Mouse (Mus musculus) granulocyte monocyte progenitor cell, adult 5-6 weeks (primary cell): ENCODE results near the gene Vps36. TPM values are rescaled to one million over a fixed set of nuclear protein-coding genes. Genes with fewer than 3 reads are reported as not detected.

Source experiments
- total RNA-seq, 2 experiments: library from RNA; stranded (forward) in 1 of 2; stranded (reverse) in 1 of 2; fragments of 200-712, 200-1000 nt in 1 of 2; fragments of >200 nt in 1 of 2; fragmentation: Nextera tagmentation in 1 of 2; gene quantifications; 2 replicates each; pipeline ENCODE4 v1.2.3; 2014 to 2017

Gene Vps36
- total RNA-seq, 2 experiments from 2014 or later = 30.2 to 50.3 TPM

Other genes starting within 250 kb of the Vps36 start
- not detected in 2 replicates for gene Defb13, start 246.0 kb upstream of the Vps36 start, total RNA-seq (2014; fragmentation: Nextera tagmentation)
- not detected in 2 replicates for gene Defb13, start 246.0 kb upstream of the Vps36 start, total RNA-seq (2017)
- not detected in 2 replicates for gene Fam90a1a, start 234.1 kb upstream of the Vps36 start, total RNA-seq (2014; fragmentation: Nextera tagmentation)
- gene Fam90a1a, start 234.1 kb upstream of the Vps36 start, total RNA-seq (2017) = not detected in 2 replicates
- not detected in 2 replicates for gene Ccdc70, start 223.0 kb upstream of the Vps36 start, total RNA-seq (2014; fragmentation: Nextera tagmentation)
- gene Ccdc70, start 223.0 kb upstream of the Vps36 start, total RNA-seq (2017) = not detected in 2 replicates
- gene Atp7b, start 132.5 kb upstream of the Vps36 start, total RNA-seq (2014; fragmentation: Nextera tagmentation) = 0.32 and 0.53 TPM in 2 replicates
- gene Atp7b, start 132.5 kb upstream of the Vps36 start, total RNA-seq (2017) = 0.22 and 0.31 TPM in 2 replicates
- 9.6 and 11.4 TPM in 2 replicates for gene Alg11, start 132.1 kb upstream of the Vps36 start, total RNA-seq (2014; fragmentation: Nextera tagmentation)
- gene Alg11, start 132.1 kb upstream of the Vps36 start, total RNA-seq (2017) = 13.5 and 19.4 TPM in 2 replicates
- not detected in 2 replicates for gene Nek5, start 67.8 kb upstream of the Vps36 start, total RNA-seq (2014; fragmentation: Nextera tagmentation)
- not detected in 2 replicates for gene Nek5, start 67.8 kb upstream of the Vps36 start, total RNA-seq (2017)
- gene Nek3, start 26.4 kb upstream of the Vps36 start, total RNA-seq (2014; fragmentation: Nextera tagmentation) = 1.1 and 1.9 TPM in 2 replicates
- 3.1 and 7.2 TPM in 2 replicates for gene Nek3, start 26.4 kb upstream of the Vps36 start, total RNA-seq (2017)
- 35.7 and 43.3 TPM in 2 replicates for gene Ckap2, start 7.0 kb upstream of the Vps36 start, total RNA-seq (2014; fragmentation: Nextera tagmentation)
- gene Ckap2, start 7.0 kb upstream of the Vps36 start, total RNA-seq (2017) = 32.7 and 39.6 TPM in 2 replicates
- 1.1 and 1.8 TPM in 2 replicates for gene Thsd1, start 34.5 kb downstream of the Vps36 start, total RNA-seq (2014; fragmentation: Nextera tagmentation)
- gene Thsd1, start 34.5 kb downstream of the Vps36 start, total RNA-seq (2017) = 0.86 and 1.3 TPM in 2 replicates
- gene Tpte, start 90.6 kb downstream of the Vps36 start, total RNA-seq (2014; fragmentation: Nextera tagmentation) = not detected in 2 replicates
- gene Tpte, start 90.6 kb downstream of the Vps36 start, total RNA-seq (2017) = not detected in 2 replicates
- gene Slc25a15, start 205.8 kb downstream of the Vps36 start, total RNA-seq (2014; fragmentation: Nextera tagmentation) = 11.1 and 11.4 TPM in 2 replicates
- gene Slc25a15, start 205.8 kb downstream of the Vps36 start, total RNA-seq (2017) = 10.3 and 12.2 TPM in 2 replicates
- gene Mrps31, start 218.6 kb downstream of the Vps36 start, total RNA-seq (2014; fragmentation: Nextera tagmentation) = 20.7 and 23.4 TPM in 2 replicates
- gene Mrps31, start 218.6 kb downstream of the Vps36 start, total RNA-seq (2017) = 31.5 and 33.9 TPM in 2 replicates